Mouse (Mus musculus) embryonic facial prominence, embryonic 12.5 days (tissue): ENCODE data around the gene Rassf2. TPM values are rescaled to one million over a fixed set of nuclear protein-coding genes. Genes with fewer than 3 reads are reported as not detected.

Experiments
- ATAC-seq: fragments of 200-750 bp; cut with Nextera tagmentation; 2 replicates; pipeline ENCODE4 v1.8.0; 2017; ENCODE audit not compliant: insufficient number of reproducible peaks, insufficient read depth, low FRiP score, low TSS enrichment
- H3K27ac ChIP-seq: fragments of 300-500 bp; sonication (generic); 2 replicates; pipeline ENCODE4 v1.5.1; 2016; ENCODE audit warnings: mild to moderate bottlenecking
- H3K27me3 ChIP-seq: fragments of 300-500 bp; sonication (generic); 2 replicates; pipeline ENCODE4 v1.6.1; 2016; ENCODE audit warnings: mild to moderate bottlenecking, moderate library complexity
- H3K36me3 ChIP-seq: fragments of 300-500 bp; sonication (generic); 2 replicates; pipeline ENCODE4 v1.6.1; 2016; ENCODE audit warnings: mild to moderate bottlenecking
- H3K4me1 ChIP-seq: fragments of 300-500 bp; sonication (generic); 2 replicates; pipeline ENCODE4 v1.6.1; 2016
- H3K4me2 ChIP-seq: fragments of 300-500 bp; sonication (generic); replicated peaks from 2 replicates; pipeline ENCODE4 v1.6.1; 2016; ENCODE audit warnings: mild to moderate bottlenecking, moderate library complexity
- H3K4me3 ChIP-seq: fragments of 300-500 bp; sonication (generic); 2 replicates; pipeline ENCODE4 v1.5.1; 2016; ENCODE audit warnings: mild to moderate bottlenecking
- H3K9ac ChIP-seq: fragments of 300-500 bp; sonication (generic); 2 replicates; pipeline ENCODE4 v1.6.1; 2016; ENCODE audit warnings: mild to moderate bottlenecking, moderate library complexity
- H3K9me3 ChIP-seq: fragments of 300-500 bp; sonication (generic); 2 replicates; pipeline ENCODE4 v1.6.1; 2016; ENCODE audit warnings: mild to moderate bottlenecking, moderate library complexity
- WGBS: fragments of 180-500 bp; shearing (Covaris S2); methylation state at CpG from one replicate; pipeline ENCODE4 v1.1.7; 2016; 5-methylcytosine and 5-hydroxymethylcytosine counted together
- polyA plus RNA-seq: library from polyadenylated mRNA; unstranded; fragments of >200 nt; fragmentation: Nextera tagmentation; extraction: Ambion mirVana; gene quantifications from 2 replicates; pipeline ENCODE4 v1.2.1, GENCODE M21; 2016

Rassf2 gene
- polyA plus RNA-seq, 1 experiment from 2014 or later = 8.5 TPM

- no peak for ATAC-seq
- no peak overlapping the region for H3K27ac ChIP-seq
- H3K9ac ChIP-seq = no peak overlapping the region
- H3K4me2 ChIP-seq = no peak overlapping the region
- H3K9me3 ChIP-seq = no peaks in the 10 kb centered on the region
- peaks cover 8% of the 10 kb centered on the region; the same call in 1 of the 2 replicates for H3K4me1 ChIP-seq
- no peaks in the 10 kb centered on the region for H3K36me3 ChIP-seq
- WGBS = 61% methylated on average over 4 of the region's 4 CpGs
- no peak overlapping the region for H3K4me3 ChIP-seq
- H3K27me3 ChIP-seq = no peaks in the 10 kb centered on the region
Measured at GRCm38 (mm10) chr2:132018156-132018555, 11.9 kb downstream of the Rassf2 start.

DNA sequence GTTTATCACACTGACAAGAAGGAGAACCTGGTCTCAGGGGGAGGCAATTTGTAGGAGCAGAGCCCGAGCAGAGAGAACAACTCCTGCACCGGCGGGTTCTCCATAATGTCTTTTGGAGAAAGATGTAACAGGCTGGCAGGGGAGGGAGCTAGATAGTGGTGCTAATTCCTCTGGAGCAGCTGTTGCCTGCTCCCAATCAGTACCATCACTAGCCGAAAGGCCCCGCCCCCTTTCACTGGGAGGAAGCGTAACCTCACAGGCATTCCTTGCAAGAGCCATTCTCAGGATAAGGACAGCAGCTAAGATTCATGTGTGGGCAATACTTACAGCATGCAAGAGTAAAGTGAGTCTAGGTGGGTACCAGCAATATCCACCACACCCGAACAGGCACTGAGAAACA is 12.4 kb downstream of the Rassf2 start:
- ATAC-seq = no peak
- H3K27ac ChIP-seq = no peak overlapping the region
- H3K9me3 ChIP-seq = no peaks in the 10 kb centered on the region
- H3K27me3 ChIP-seq = no peaks in the 10 kb centered on the region
- peaks cover 8% of the 10 kb centered on the region; the same call in 1 of the 2 replicates for H3K4me1 ChIP-seq
- 36% methylated on average over 7 of the region's 7 CpGs for WGBS
- no peak overlapping the region for H3K9ac ChIP-seq
- no peak overlapping the region for H3K4me2 ChIP-seq
- no peak overlapping the region for H3K4me3 ChIP-seq
- H3K36me3 ChIP-seq = no peaks in the 10 kb centered on the region

DNA sequence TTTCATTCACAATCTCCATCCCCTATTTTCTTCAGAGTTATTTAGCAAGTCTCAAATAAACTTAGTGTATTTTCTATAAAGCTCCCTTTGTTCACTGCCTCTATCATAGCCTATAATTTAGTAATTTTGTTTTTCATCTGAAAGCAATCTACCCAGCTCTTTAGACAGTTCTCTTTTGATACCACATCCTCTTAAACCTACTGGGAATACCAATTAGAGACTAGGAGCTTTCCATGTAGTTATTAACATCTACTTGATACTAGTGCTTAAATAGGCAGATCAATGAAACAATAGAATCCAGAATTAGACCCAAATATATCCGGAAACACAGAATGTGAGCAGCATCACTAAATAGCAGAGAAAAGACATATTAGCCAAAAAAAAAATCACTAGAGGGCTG is 14.0 kb downstream of the Rassf2 start:
- 81% methylated on average over 1 of the region's 1 CpGs for whole genome bisulfite sequencing
- no peaks in the 10 kb centered on the region for H3K9me3 ChIP-seq
- H3K27me3 ChIP-seq = no peaks in the 10 kb centered on the region
- H3K4me3 ChIP-seq = no peak overlapping the region
- H3K4me2 ChIP-seq = no peak overlapping the region
- ATAC-seq = no peak
- H3K27ac ChIP-seq = no peak overlapping the region
- no peaks in the 10 kb centered on the region for H3K36me3 ChIP-seq
- peaks cover 8% of the 10 kb centered on the region; the same call in 1 of the 2 replicates for H3K4me1 ChIP-seq
- no peak overlapping the region for H3K9ac ChIP-seq

GRCm38 (mm10) chr2:132013152-132013551 is 16.9 kb downstream of the Rassf2 start:
- H3K4me2 ChIP-seq = no peak overlapping the region
- no peak overlapping the region for H3K9ac ChIP-seq
- H3K27ac ChIP-seq = no peak overlapping the region
- H3K27me3 ChIP-seq = no peaks in the 10 kb centered on the region
- H3K36me3 ChIP-seq = no peaks in the 10 kb centered on the region
- 86% methylated on average over 4 of the region's 4 CpGs for WGBS
- no peaks in the 10 kb centered on the region for H3K9me3 ChIP-seq
- no peak overlapping the region for H3K4me3 ChIP-seq
- peaks cover 8% of the 10 kb centered on the region; the same call in 1 of the 2 replicates for H3K4me1 ChIP-seq
- ATAC-seq = no peak

DNA sequence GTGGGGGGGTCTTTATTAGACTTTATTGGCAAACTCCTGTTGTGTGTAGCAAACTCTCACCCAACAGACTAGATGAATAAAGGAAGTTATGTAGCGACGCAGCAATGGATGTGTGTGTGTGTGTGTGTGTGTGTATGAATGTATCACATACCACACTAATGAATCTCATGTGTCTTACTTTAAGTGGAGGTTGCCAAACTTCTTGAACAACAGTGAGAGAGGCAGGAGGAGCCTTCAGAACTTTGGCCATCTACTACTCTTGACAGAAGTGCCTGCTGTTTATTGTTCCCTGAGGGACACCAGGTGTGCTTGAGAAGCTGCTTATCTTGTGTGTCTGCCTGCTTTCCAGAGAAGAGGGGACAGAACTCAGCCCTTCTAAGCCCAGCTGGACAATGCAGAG is 19.3 kb downstream of the Rassf2 start:
- Histone ChIP-seq H3K36me3 (no peaks in the 10 kb centered on the region), H3K9ac (no peak overlapping the region), H3K4me3 (no peak overlapping the region), H3K27me3 (no peaks in the 10 kb centered on the region), H3K9me3 (no peaks in the 10 kb centered on the region), H3K27ac (no peak overlapping the region), H3K4me2 (no peak overlapping the region), H3K4me1 (peaks cover 12% of the 10 kb centered on the region)
- WGBS = 62% methylated on average over 2 of the region's 2 CpGs
- ATAC-seq = no peak

- Histone ChIP-seq H3K9me3 (no peaks in the 10 kb centered on the region), H3K4me1 (peaks cover 12% of the 10 kb centered on the region), H3K9ac (no peak overlapping the region), H3K36me3 (no peaks in the 10 kb centered on the region), H3K4me2 (no peak overlapping the region), H3K4me3 (no peak overlapping the region), H3K27ac (no peak overlapping the region), H3K27me3 (no peaks in the 10 kb centered on the region)
- no peak for ATAC-seq
- WGBS = 36% methylated on average over 4 of the region's 4 CpGs
Measured at GRCm38 (mm10) chr2:132008186-132008585, 21.9 kb downstream of the Rassf2 start.

- Histone ChIP-seq H3K9me3 (no peaks in the 10 kb centered on the region), H3K4me2 (no peak overlapping the region), H3K27me3 (no peaks in the 10 kb centered on the region), H3K4me1 (peaks cover 12% of the 10 kb centered on the region), H3K27ac (no peak overlapping the region), H3K9ac (no peak overlapping the region), H3K36me3 (no peaks in the 10 kb centered on the region), H3K4me3 (no peak overlapping the region)
- WGBS = 32% methylated on average over 6 of the region's 6 CpGs
- ATAC-seq = no peak
Measured at GRCm38 (mm10) chr2:132007475-132007819, 22.6 kb downstream of the Rassf2 start.

GRCm38 (mm10) chr2:132006561-132007474 is 23.2 kb downstream of the Rassf2 start:
- no peak overlapping the region for H3K27ac ChIP-seq
- H3K9me3 ChIP-seq = no peaks in the 10 kb centered on the region
- WGBS = 75% methylated on average over 18 of the region's 18 CpGs
- no peaks in the 10 kb centered on the region for H3K27me3 ChIP-seq
- peaks cover 12% of the 10 kb centered on the region for H3K4me1 ChIP-seq
- peak; percentile 59; the same call in 1 of the 2 replicates for ATAC-seq
- H3K4me2 ChIP-seq = no peak overlapping the region
- H3K4me3 ChIP-seq = no peak overlapping the region
- H3K36me3 ChIP-seq = no peaks in the 10 kb centered on the region
- H3K9ac ChIP-seq = no peak overlapping the region

DNA sequence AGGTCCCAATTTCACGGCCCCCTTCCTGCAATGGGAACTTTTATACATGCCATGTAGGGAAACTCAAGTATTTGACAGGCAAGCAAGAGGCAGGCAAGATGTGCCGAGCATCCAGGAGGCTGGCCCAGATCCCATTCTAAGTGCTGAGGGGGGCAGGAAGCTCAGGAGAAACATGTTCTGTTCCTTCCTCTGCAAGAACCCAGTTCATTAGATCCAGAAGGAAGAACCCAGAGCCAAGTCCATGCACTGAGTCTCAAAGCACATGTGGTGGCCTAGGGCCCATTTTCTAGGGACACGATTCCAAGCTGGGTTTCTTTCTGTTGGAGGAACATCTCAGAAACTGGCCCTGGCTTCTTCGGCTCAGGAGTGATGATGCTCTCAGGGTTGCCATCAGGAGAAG is 24.6 kb downstream of the Rassf2 start:
- ATAC-seq = no peak
- peaks cover 12% of the 10 kb centered on the region for H3K4me1 ChIP-seq
- WGBS = 80% methylated on average over 4 of the region's 4 CpGs
- no peak overlapping the region for H3K9ac ChIP-seq
- no peak overlapping the region for H3K4me3 ChIP-seq
- H3K9me3 ChIP-seq = no peaks in the 10 kb centered on the region
- H3K36me3 ChIP-seq = no peaks in the 10 kb centered on the region
- no peaks in the 10 kb centered on the region for H3K27me3 ChIP-seq
- H3K27ac ChIP-seq = no peak overlapping the region
- H3K4me2 ChIP-seq = no peak overlapping the region

DNA sequence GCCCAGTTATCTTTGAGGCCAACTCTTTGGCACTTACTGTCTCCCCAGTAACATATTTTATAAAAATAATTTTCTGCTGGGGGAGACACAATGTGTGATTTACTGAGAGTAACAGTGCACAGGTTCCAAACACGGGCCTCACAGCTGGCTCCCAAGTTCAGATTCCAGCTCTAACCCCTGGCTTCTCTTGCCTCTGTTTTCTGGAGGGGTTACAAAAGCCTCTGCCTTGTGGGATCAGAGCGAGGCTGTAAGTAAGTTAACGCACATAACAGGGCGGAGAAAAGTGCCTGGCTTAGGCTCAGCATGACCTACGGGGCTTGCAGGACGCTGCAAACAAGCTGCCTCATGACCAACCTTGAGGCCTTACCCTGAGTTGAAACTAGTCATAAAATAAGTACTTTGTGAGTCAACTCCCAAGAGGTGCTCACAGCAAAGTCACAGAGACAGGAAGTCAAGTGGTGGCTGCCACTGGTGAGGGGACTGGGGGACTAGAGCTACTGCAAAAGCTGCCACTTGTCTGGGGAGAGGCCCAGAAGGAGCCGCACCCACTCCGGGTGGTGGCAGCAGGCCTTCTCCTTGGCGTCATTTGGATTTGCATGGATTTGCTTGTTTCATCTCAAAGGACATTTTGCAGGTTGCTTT is 25.4 kb downstream of the Rassf2 start:
- Histone ChIP-seq H3K27ac (no peak overlapping the region), H3K9ac (no peak overlapping the region), H3K27me3 (no peaks in the 10 kb centered on the region), H3K4me1 (peaks cover 12% of the 10 kb centered on the region), H3K9me3 (no peaks in the 10 kb centered on the region), H3K36me3 (no peaks in the 10 kb centered on the region), H3K4me3 (no peak overlapping the region), H3K4me2 (no peak overlapping the region)
- ATAC-seq = no peak
- 76% methylated on average over 9 of the region's 9 CpGs for WGBS

DNA sequence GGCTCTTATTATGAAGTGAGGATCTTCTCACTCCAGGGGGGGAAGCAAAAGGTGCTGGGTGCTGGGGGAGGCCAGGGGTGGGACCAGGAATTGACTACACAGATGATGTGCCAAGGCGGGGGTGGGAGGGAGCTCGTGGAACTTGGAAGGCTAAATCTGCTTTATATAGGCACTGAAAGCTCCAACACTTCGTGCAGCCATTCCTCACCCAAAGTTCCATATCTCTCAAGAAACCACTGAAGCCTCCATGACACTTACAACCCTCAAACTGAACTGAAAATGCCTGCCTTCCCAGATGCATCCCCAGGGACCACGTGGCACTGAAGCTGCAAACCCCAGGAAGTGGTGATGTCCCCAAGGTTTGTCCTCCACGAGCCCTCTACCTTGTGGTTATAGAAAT is 26.1 kb downstream of the Rassf2 start:
- Histone ChIP-seq H3K4me3 (no peak overlapping the region), H3K4me1 (peaks cover 12% of the 10 kb centered on the region), H3K27ac (no peak overlapping the region), H3K27me3 (no peaks in the 10 kb centered on the region), H3K4me2 (no peak overlapping the region), H3K9ac (no peak overlapping the region), H3K9me3 (no peaks in the 10 kb centered on the region), H3K36me3 (no peaks in the 10 kb centered on the region)
- no peak for ATAC-seq
- WGBS = 83% methylated on average over 5 of the region's 5 CpGs

DNA sequence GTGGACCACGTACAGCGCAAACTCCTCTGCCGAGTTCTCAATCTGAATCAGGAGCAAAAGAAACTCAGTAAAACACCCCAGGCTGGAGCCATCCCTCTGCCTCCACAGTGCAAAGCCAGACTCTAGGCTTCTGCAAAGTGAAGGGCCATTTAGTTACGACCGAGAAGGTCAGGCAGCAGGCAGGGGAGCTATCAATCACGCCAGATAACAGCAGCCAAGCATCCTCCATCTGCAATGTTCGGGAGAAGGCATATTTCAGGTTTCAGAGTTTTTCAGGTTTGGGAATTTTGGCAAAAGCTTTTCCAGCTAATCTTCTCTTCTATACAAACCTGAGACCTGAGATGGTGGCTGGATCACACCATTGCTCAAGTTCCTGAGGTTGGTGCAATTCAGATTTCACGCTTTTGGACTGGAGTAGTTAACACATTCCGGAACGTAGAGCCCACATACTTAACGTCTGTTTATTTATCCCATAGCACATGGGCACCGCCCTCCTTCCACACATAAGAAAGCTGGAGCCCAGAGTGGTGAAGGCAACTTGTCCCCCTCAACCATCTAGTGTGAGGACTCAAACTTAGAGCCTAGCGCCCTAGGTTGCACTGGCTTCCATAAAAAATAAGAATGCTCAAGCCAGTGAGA is 28.2 kb downstream of the Rassf2 start:
- H3K9me3 ChIP-seq = no peaks in the 10 kb centered on the region

More for the DNA sequence above, 28.2 kb downstream of the Rassf2 start:
- Histone ChIP-seq H3K36me3 (no peaks in the 10 kb centered on the region), H3K27ac (no peak overlapping the region), H3K4me2 (no peak overlapping the region), H3K27me3 (no peaks in the 10 kb centered on the region), H3K4me3 (no peak overlapping the region), H3K9ac (no peak overlapping the region), H3K4me1 (peaks cover 3% of the 10 kb centered on the region)
- 79% methylated on average over 13 of the region's 13 CpGs for WGBS
- ATAC-seq = no peak
